Mouse (Mus musculus): ENCODE data around the gene Pmpca.

The Pmpca gene

GRCm38 (mm10) chr2:26389154-26389690, at the start of gene Pmpca, which contains the start of gene Entr1:
Gene Pmpca, plus strand, starts transcription at chr2:26389339.
Gene Entr1, minus strand, starts transcription at chr2:26389316.
- peak; percentile 66 for DNase-seq (ENCODE audit: low spot score)

- DNase-seq (ENCODE audit: low spot score) = no peak
Observed at GRCm38 (mm10) chr2:26341510-26341981, 47.6 kb upstream of the Pmpca start.

DNA sequence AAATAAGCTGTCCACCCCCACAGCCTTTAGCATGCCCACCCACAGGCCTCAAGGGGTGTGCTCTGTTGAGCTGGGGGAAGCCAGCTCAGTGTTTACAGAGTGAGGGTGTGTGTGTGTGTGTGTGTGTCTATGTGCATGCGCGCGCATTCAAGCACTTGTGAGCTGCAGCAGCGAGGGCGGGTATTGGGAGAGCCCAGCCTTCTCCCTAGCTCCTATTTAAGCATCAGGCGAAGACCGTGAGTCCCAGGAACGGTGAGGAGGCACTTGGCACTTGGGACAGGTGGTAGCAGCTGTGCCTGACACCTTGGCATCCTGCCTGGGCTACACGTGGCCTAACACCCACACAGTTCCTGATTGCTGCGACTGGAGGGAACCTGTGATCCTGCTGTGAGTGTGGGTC, 47.1 kb upstream of the Pmpca start:
- no peak for DNase-seq (ENCODE audit: low spot score)

- no peak for DNase-seq (ENCODE audit: low spot score)
Observed at GRCm38 (mm10) chr2:26342609-26343490, 46.3 kb upstream of the Pmpca start.

DNA sequence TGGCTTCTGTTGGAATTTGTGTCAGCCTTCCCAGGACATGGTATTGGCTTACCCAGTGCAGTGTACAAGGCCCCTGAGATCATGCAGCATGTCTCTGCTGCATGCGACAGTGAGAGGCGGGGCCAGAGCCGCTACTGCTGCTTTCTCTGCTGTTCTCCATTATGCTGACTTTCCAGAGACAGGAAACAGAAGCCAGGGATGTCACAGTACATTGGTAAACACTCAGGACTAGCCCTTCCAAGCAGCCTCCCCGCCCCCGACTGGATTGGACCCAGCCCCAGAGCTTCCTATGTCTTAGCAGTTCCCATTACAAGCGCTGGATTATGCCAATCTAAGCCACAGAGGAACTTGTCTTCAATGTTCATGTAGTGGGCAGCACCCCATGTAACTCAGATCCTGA, 40.9 kb upstream of the Pmpca start:
- DNase-seq (ENCODE audit: low spot score) = no peak

DNA sequence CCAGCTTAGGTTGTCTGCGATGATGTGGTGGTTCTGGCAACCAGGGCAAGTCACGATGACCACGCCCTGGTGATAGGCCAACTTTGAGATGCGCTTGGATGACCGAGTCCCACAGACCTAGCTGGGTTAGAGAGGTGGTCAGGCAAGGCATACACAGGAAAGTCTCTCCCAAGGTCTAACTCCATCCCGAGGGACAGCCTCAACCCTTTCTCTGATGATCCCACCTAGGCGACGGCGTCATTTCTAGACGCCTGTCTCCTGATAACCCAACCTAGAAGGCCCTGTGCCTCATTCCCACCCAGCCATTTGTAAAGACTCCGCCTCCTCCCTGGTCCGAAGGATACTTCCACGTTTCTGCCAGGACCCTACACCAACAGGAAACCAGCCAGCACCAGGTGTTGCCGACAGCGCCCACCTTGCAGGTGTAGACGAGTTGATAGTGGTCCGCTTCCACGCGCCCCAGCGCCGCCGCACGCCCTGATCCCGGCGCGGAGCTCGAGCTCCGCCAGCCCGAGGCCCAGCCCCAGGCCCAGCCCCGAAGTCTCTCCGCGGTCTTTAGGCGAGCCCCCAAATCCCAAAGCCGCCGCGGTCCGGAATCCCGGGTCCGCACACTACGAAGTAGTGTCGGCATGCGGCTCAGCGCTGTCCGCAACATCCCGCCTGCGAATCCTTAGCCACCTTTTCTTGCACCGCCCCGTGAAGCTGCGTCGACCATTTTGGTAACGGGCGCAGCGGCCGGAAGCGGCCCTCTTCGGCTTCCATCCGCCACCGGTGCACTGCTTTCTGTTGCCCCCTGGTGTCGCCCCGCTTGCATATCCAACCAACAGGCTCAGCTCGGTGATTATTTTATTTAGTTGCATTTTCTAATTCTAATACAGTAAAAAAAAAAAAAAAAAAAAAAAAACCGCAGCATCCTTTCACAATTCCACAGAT, 37.5 kb upstream of the Pmpca start, which contains the start of gene Dnlz:
Gene Dnlz (minus strand): TSS at position 753 of the 933 bp plus-strand sequence.
- DNase-seq (ENCODE audit: low spot score) = peak; percentile 90

DNA sequence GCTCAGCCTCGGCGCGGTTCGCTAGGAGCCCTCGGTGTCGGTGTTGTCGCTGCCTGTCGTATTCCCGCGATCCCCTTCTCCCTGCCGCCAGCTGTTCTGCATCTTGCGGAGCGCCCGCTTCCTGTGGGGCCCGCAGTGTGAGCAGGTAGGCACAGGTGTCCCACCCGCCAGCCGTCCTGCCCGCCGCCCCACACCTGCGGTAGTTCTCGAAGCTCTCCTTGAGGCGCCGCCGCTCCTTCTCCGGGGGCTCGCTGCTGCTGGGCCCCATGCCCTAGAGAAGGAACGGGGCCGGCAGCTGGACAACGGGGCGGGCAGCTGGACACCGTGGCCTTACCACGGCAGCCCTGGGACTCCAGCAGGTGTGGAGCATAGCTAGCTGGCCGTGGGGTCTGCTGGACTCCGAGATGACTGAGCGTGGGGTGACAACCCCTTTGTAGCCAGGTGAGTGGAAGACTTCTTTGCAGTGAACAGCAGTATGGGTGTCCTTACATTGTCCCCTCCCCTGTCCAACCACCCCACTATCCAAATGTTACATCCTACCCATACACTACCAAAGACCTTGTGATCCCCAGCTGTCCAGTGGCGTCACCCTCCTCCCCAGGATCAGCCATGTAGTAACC, 36.7 kb upstream of the Pmpca start:
- no peak for DNase-seq (ENCODE audit: low spot score)

DNA sequence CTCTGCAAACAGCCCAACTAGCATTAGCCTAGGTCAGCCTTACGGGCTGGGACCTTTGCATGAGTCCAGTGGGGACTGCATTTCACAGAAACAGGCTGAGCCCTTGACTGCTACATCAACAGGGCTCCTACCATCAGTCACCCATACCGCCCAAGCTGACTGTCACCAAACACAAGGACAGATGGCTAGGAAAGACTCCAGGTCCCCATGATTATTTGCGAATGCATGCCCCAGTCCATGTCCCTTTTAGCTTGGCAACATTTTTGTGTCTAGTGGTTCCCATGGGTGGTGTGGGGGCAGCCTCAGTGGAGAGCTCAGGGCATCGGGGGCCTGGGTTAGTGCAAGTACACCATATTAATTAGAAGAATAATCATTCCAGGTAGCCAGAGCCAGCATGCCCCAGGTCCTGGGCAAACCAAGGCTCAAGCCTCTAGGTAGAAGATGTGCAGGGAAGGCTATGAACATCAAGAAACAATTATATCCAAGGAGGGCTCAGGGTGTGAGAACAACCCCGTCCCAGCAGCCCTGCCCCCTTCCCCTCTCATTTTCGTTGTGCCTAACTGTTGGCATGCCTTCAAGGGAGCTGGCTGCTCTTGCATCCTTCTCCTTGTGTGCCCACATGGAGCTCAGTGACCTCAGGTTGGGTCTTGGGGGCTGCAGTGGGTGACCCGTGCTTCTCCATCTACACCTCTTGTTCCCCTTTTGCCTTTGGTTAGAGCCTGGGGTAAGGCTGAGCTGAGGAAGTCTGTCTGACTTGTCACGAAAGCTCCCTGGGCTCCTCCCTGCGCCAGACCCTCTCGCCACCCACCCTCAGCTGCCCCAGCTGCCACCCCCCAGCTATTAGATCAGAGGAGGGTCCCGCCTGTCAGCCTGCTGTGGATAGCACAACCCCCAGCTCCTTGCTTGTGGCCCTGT, 35.8 kb upstream of the Pmpca start:
- no peak for DNase-seq (ENCODE audit: low spot score)

- no peak for DNase-seq (ENCODE audit: low spot score)
Observed at GRCm38 (mm10) chr2:26354401-26354800, 34.7 kb upstream of the Pmpca start.

DNA sequence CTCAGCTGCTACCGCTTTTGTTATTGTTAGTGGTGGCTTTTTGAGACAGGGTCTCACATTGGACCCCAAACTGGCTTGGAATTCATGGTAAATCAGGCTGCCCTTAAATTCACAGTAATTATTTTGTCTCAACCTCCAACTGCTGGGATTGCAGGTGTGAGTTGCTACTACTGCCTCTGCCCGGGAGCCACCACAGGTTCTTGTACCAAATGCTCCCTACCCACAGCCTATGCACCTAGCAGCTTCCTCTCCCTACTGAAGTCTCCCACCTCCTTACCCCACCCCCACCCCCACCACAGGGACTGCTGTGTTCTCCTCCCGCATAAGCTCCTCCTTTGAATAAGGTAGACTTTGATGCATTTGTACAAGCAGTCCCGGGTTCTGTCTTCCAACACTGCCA, 32.9 kb upstream of the Pmpca start:
- DNase-seq (ENCODE audit: low spot score) = no peak

- no peak for DNase-seq (ENCODE audit: low spot score)
Observed at GRCm38 (mm10) chr2:26356678-26357077, 32.5 kb upstream of the Pmpca start.

DNA sequence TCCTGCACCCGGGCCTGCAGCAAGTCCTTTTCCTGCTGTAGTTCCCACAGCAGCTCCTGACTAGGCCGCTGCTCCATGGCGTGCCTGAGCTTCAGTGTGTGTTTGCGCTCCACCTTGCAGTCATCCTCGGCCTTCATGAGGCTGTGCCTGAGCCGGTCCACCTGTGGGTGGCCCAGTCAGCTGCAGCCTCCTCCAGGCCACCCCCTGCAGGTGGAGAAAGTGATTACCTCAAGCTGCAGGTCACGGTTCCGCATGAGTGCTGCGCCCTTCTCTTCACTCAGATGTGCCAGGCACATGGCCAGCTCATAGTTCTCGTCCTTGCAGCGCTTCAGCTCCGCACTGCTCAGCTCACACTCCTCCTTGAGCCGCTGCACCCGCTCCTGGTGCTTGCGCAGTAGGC, 31.7 kb upstream of the Pmpca start:
- DNase-seq (ENCODE audit: low spot score) = no peak

- no peak for DNase-seq (ENCODE audit: low spot score)
Observed at GRCm38 (mm10) chr2:26358667-26359320, 30.3 kb upstream of the Pmpca start.

GRCm38 (mm10) chr2:26359983-26360382, 29.2 kb upstream of the Pmpca start:
- DNase-seq (ENCODE audit: low spot score) = no peak

DNA sequence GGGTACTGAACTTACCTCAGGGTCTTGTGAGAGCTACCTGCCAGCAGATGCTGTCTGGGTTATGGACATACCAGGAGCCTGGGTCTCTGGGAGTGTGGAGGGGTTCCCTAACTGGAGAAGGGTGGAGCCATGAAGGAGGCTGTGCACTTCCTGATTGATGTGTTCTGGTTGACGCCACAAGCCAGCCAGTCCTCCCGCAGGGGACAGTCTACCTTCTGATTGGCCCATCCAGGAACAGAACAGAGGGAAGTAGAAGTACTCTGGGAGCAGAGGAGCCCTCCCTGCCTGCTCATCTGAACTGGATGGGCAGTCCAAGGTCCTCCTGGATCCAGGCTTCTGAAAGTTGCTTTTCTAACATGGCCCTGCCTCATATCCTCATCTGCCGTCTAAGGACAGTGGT, 28.4 kb upstream of the Pmpca start, which contains the start of gene Card9:
Gene Card9 (minus strand): TSS at position 147 of the 400 bp plus-strand sequence.
- DNase-seq (ENCODE audit: low spot score) = no peak

DNA sequence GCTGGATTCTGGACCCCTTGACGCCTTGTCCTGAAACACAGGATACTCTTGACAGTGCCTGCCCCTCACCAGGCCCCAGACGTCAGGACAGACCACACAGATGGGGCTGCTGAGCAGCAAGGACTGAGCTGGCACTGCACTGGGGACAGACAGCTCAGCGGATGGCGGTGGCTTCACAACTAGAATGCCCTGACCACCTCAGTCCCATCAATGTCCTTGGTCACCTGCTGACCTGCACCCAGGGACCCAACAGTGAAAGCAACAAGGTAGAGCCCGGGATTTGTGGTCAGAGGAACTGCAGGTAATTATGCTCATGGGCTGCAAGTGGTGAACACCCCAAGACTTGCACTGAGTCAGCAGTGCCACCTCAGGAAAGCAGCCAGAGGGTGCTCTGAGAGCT, 26.1 kb upstream of the Pmpca start:
- no peak for DNase-seq (ENCODE audit: low spot score)

DNA sequence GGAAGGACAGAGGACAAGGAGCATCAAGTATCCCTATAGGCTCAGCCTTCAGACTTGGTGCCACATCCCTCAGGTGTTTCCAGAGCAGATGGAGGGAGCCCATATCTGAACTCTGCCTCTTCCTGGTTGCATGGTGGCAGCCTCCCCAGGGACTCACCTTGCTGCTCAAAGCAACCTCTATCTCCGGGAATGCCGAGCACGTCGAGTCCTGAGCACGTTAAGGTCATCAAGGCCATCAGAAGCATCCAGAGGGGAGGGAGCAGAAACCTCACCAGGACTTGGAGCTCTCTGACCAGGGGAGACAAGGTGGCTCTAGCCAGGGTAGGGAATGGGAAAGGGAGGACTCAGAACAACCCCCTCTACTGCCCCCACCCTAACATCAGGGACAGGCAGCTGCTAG, 25.7 kb upstream of the Pmpca start:
- DNase-seq (ENCODE audit: low spot score) = no peak

DNA sequence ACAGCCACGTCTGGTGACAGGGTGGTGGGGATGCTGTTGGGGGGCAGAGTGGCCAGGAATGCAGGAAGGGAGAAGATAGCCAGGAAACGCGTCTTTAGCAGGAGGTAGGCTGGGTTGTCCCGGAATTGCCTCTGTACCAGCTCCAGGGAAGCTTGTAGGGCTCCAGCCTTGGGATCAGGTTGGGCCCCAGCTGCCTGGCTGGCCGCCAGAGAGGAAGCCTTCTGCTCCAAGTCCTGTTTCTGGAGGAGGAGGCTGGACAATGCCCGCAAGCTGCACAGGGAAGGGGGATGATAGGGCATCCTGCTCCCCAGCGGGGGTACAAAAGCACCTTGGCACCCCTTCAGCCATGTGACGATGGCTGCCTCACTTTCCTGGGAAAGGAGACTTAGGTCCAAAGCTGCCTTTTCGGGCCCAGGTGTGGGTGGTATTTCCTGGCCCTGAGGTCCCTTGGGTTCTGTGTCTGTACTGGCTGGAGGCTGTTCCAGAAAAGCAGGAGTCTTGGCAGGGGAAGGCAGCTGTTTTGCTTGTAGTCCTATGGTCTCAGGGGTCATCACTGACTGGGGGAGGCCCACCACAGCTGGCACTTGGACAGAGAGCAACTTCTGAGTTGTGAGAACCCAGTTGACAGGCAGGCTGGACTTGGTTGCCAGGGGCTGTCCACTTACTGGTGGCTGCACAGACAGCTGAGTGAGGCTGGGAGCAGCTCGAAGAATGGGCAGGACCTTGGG, 24.2 kb upstream of the Pmpca start:
- DNase-seq (ENCODE audit: low spot score) = peak; percentile 55

GRCm38 (mm10) chr2:26367911-26368310, 21.2 kb upstream of the Pmpca start:
- no peak for DNase-seq (ENCODE audit: low spot score)
